Mouse (Mus musculus): Measurements from ENCODE around the gene Rassf7.

DNA sequence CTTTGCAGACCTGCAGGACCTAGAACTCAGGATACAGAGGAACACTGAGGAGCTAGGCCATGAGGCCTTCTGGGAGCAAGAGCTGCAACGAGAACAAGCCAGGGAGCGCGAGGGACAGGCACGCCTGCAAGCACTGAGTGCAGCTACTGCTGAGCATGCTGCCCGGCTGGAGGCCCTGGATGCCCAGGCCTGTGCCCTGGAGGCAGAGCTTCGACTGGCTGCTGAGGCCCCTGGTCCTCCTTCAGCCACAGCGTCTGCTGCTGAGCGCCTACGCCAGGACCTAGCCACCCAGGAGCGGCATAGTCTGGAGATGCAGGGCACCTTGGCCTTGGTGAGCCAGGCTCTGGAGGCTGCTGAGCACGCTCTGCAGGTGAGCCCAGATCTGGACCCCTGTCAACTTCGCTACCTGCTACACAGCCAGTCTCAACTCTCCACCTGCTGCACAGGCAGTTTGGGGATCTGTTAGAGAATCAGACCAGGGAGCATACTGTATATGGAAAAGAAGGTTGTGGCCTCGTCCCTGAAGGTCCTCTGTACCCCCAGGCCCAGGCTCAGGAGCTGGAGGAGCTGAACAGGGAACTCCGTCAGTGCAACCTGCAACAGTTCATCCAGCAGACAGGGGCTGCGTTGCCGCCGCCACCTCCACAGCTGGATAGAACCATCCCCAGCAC lies 1.8 kb downstream of the Rassf7 start:
- no peak for TF ChIP-seq ZC3H11A (IDR thresholded peaks at IDR 0.05; ENCODE audit: low read depth, low read length)
- no peak for TF ChIP-seq E2F4 (IDR thresholded peaks at IDR 0.05; ENCODE audit: insufficient replicate concordance, low read depth, low read length)
- TF ChIP-seq CTCF (conservative IDR thresholded peaks at IDR 0.05 in 1 of 2, IDR thresholded peaks at IDR 0.05 in 1 of 2; ENCODE audit: low read depth in 2 of 2, low read length in 2 of 2), result no peak
- no peak for TF ChIP-seq EP300 (IDR thresholded peaks at IDR 0.05; ENCODE audit: low read length)
- no peak for TF ChIP-seq UBTF (IDR thresholded peaks at IDR 0.05; ENCODE audit: low read depth, low read length)
- TF ChIP-seq MXI1 (IDR thresholded peaks at IDR 0.05; ENCODE audit: low read depth, low read length), result no peak
- no peak for TF ChIP-seq ZMIZ1 (IDR thresholded peaks at IDR 0.05; ENCODE audit: low read depth, low read length)
- TF ChIP-seq POLR2A (IDR thresholded peaks at IDR 0.05; ENCODE audit: low read depth, low read length), result no peak

All from CH12.LX (cell line).